Mouse (Mus musculus): ENCODE results near the gene Ybx2. TPM values are rescaled to one million over a fixed set of nuclear protein-coding genes. Genes with fewer than 3 reads are reported as not detected.

Gene Ybx2
- polyA plus RNA-seq, 1 experiment from 2014 or later, result 0.42 TPM

DNA sequence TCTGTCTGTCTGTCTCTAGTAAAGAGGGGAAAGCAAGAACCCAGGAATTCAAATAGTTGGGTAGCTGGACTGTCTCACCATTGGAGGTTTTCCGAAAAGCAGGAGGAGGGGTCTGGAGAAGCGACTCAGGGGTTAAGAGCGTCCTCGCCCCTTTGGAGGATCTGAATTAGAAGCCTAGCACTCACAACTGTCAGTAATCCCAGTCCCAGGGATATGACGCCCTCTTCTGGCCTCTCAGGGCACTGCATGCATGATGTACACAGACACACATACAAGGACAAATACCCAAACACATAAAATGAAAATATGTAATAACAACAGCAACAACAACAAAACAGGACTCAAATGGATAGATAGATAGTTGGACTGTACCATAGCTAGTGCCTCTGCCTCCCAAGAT, 25.0 kb downstream of the Ybx2 start:
- Histone ChIP-seq H3K4me1 (replicated peaks; ENCODE audit: control insufficient read depth, insufficient read depth, low read length) (no peaks in the 10 kb centered on the region), H3K9ac (ENCODE audit: low read depth, low read length) (no peak overlapping the region), H3K4me2 (replicated peaks; ENCODE audit: low read depth) (peak overlapping the region; percentile 49), H3K36me3 (ENCODE audit: control insufficient read depth, insufficient read depth) (no peaks in the 10 kb centered on the region), H3K9me3 (ENCODE audit: control insufficient read depth) (no peaks in the 10 kb centered on the region), H3K27me3 (replicated peaks; ENCODE audit: control insufficient read depth, insufficient read depth, low read length) (0 out of 2 replicates have a peak, but pooled peaks cover 4% of the 10 kb centered on the region), H3K27ac (ENCODE audit: low read depth, low read length) (peak overlapping the region; percentile 92), H3K4me3 (ENCODE audit: low read depth, low read length) (no peak overlapping the region)
- peak; percentile 72 for TF ChIP-seq CTCF (IDR thresholded peaks at IDR 0.05; ENCODE audit: low read depth)
- no peak for ATAC-seq
- WGBS, result 46% methylated on average over 5 of the region's 5 CpGs

- no peak for TF ChIP-seq CTCF (IDR thresholded peaks at IDR 0.05; ENCODE audit: low read depth)
- Histone ChIP-seq H3K36me3 (ENCODE audit: control insufficient read depth, insufficient read depth) (no peaks in the 10 kb centered on the region), H3K4me1 (replicated peaks; ENCODE audit: control insufficient read depth, insufficient read depth, low read length) (no peaks in the 10 kb centered on the region), H3K9me3 (ENCODE audit: control insufficient read depth) (no peaks in the 10 kb centered on the region), H3K4me3 (ENCODE audit: low read depth, low read length) (0 out of 2 replicates have a peak overlapping the region, but pooled peaks have one; percentile 7), H3K27ac (ENCODE audit: low read depth, low read length) (peak overlapping the region; percentile 92), H3K9ac (ENCODE audit: low read depth, low read length) (no peak overlapping the region), H3K27me3 (replicated peaks; ENCODE audit: control insufficient read depth, insufficient read depth, low read length) (0 out of 2 replicates have a peak, but pooled peaks cover 4% of the 10 kb centered on the region), H3K4me2 (replicated peaks; ENCODE audit: low read depth) (peak overlapping the region; percentile 38)
- 16% methylated on average over 5 of the region's 5 CpGs for WGBS
- peak; percentile 47 for ATAC-seq
These were observed 26.2 kb downstream of the Ybx2 start for GRCm38 (mm10) chr11:69961841-69962240.

GRCm38 (mm10) chr11:69964650-69965270, 29.2 kb downstream of the Ybx2 start, which contains the start of gene Cldn7:
TSS of gene Cldn7 (plus strand) at chr11:69964779.
- TF ChIP-seq CTCF (IDR thresholded peaks at IDR 0.05; ENCODE audit: low read depth), result no peak
- Histone ChIP-seq H3K27me3 (replicated peaks; ENCODE audit: control insufficient read depth, insufficient read depth, low read length) (0 out of 2 replicates have a peak, but pooled peaks cover 4% of the 10 kb centered on the region), H3K4me2 (replicated peaks; ENCODE audit: low read depth) (peak within 1 kb of the TSS; percentile 70), H3K4me1 (replicated peaks; ENCODE audit: control insufficient read depth, insufficient read depth, low read length) (no peaks in the 10 kb centered on the region), H3K4me3 (ENCODE audit: low read depth, low read length) (peak within 1 kb of the TSS; percentile 68), H3K9ac (ENCODE audit: low read depth, low read length) (peak within 1 kb of the TSS; percentile 90), H3K36me3 (ENCODE audit: control insufficient read depth, insufficient read depth) (peaks cover 8% of the 10 kb centered on the region), H3K9me3 (ENCODE audit: control insufficient read depth) (no peaks in the 10 kb centered on the region), H3K27ac (ENCODE audit: low read depth, low read length) (peak within 1 kb of the TSS; percentile 96)
- 6% methylated on average over 24 of the region's 24 CpGs for WGBS
- ATAC-seq, result no peak

GRCm38 (mm10) chr11:69965271-69966005, 29.8 kb downstream of the Ybx2 start:
- Histone ChIP-seq H3K27ac (ENCODE audit: low read depth, low read length) (peak overlapping the region; percentile 96), H3K4me3 (ENCODE audit: low read depth, low read length) (peak overlapping the region; percentile 68), H3K36me3 (ENCODE audit: control insufficient read depth, insufficient read depth) (peaks cover 8% of the 10 kb centered on the region), H3K27me3 (replicated peaks; ENCODE audit: control insufficient read depth, insufficient read depth, low read length) (0 out of 2 replicates have a peak, but pooled peaks cover 4% of the 10 kb centered on the region), H3K9ac (ENCODE audit: low read depth, low read length) (peak overlapping the region; percentile 90), H3K4me1 (replicated peaks; ENCODE audit: control insufficient read depth, insufficient read depth, low read length) (no peaks in the 10 kb centered on the region), H3K4me2 (replicated peaks; ENCODE audit: low read depth) (peak overlapping the region; percentile 70), H3K9me3 (ENCODE audit: control insufficient read depth) (no peaks in the 10 kb centered on the region)
- peak; percentile 71 for ATAC-seq
- 3% methylated on average over 49 of the region's 49 CpGs for WGBS
- peak; percentile 34; the same call in 1 of the 2 replicates for TF ChIP-seq CTCF (IDR thresholded peaks at IDR 0.05; ENCODE audit: low read depth)

DNA sequence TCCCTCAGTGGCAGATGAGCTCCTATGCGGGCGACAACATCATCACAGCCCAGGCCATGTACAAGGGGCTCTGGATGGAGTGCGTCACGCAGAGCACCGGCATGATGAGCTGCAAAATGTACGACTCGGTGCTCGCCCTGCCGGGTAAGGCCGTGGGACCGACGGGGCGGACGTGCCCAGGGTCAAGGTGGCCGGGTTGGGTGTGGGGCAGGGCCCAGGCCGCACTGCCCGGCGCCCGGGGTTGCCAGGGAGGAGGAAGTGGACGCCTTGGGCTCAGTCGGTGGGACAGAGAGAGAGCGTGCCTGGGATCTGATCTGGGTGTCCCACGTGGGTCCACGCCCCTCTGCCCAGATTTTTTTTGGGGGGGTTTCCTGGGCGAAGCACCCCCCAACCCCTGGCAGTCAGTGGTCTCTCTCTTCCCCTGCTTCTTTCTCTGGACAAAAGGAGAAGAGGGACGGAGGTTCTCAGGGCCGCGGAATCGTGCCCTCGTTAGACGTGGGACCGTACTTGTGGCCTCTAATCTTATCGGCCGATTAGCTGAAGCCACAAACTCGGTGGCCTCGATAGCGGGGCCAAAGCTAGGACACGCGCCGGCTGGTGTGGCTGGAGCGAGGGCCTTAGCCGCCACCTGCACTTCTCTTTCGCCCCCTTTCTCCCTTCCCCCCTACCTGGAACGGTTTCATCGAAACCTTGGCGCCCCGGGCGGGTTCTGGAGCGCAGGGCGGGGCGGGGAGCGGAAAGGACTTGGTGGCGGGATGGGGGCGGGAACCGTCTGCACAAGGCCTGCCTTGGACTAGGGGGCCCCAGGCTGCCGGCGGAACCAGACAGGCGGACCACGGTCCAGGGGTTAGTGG, 30.6 kb downstream of the Ybx2 start:
- Histone ChIP-seq H3K4me2 (replicated peaks; ENCODE audit: low read depth) (peak overlapping the region; percentile 70), H3K4me1 (replicated peaks; ENCODE audit: control insufficient read depth, insufficient read depth, low read length) (no peaks in the 10 kb centered on the region), H3K27me3 (replicated peaks; ENCODE audit: control insufficient read depth, insufficient read depth, low read length) (0 out of 2 replicates have a peak, but pooled peaks cover 4% of the 10 kb centered on the region), H3K9ac (ENCODE audit: low read depth, low read length) (peak overlapping the region; percentile 90), H3K9me3 (ENCODE audit: control insufficient read depth) (no peaks in the 10 kb centered on the region), H3K4me3 (ENCODE audit: low read depth, low read length) (peak overlapping the region; percentile 68), H3K27ac (ENCODE audit: low read depth, low read length) (peak overlapping the region; percentile 96), H3K36me3 (ENCODE audit: control insufficient read depth, insufficient read depth) (peaks cover 11% of the 10 kb centered on the region)
- WGBS, result 1% methylated on average over 59 of the region's 59 CpGs
- peak; percentile 69 for ATAC-seq
- no peak for TF ChIP-seq CTCF (IDR thresholded peaks at IDR 0.05; ENCODE audit: low read depth)
